Mouse (Mus musculus): ENCODE measurements around the gene Epb42. TPM values are rescaled to one million over a fixed set of nuclear protein-coding genes. Genes with fewer than 3 reads are reported as not detected.
A peak's percentile ranks its signal among the peaks of the same experiment; 100 is the strongest.

The Epb42 gene
- polyA plus RNA-seq, 1 experiment from 2014 or later = 0.32 TPM

GRCm38 (mm10) chr2:121016226-121016625 lies 20.6 kb downstream of the Epb42 start:
- no peak overlapping the region for H3K4me2 ChIP-seq (ENCODE audit: low read length)
- no peak overlapping the region for H3K27ac ChIP-seq (replicated peaks; ENCODE audit: low read depth, low read length)
- no peak overlapping the region for H3K9ac ChIP-seq (replicated peaks; ENCODE audit: low read length)
- H3K4me3 ChIP-seq (replicated peaks; ENCODE audit: low read depth, low read length) = no peak overlapping the region
- ATAC-seq (ENCODE audit: low FRiP score, low TSS enrichment) (no peak), DNase-seq (no peak)
- 84% methylated on average over 9 of the region's 9 CpGs for WGBS
- peaks cover 58% of the 10 kb centered on the region for H3K36me3 ChIP-seq (ENCODE audit: control insufficient read depth, insufficient read depth, low read length)
- H3K9me3 ChIP-seq (ENCODE audit: control insufficient read depth, low read length) = no peaks in the 10 kb centered on the region
- H3K4me1 ChIP-seq (ENCODE audit: control insufficient read depth, insufficient read depth, low read length) = no peaks in the 10 kb centered on the region
- no peaks in the 10 kb centered on the region for H3K27me3 ChIP-seq (ENCODE audit: control insufficient read depth, insufficient read depth, low read length)

GRCm38 (mm10) chr2:121015507-121015906 lies 21.4 kb downstream of the Epb42 start:
- no peaks in the 10 kb centered on the region for H3K27me3 ChIP-seq (ENCODE audit: control insufficient read depth, insufficient read depth, low read length)
- no peak overlapping the region for H3K4me2 ChIP-seq (ENCODE audit: low read length)
- H3K36me3 ChIP-seq (ENCODE audit: control insufficient read depth, insufficient read depth, low read length) = peaks cover 63% of the 10 kb centered on the region
- ATAC-seq (ENCODE audit: low FRiP score, low TSS enrichment) (no peak), DNase-seq (no peak)
- H3K27ac ChIP-seq (replicated peaks; ENCODE audit: low read depth, low read length) = no peak overlapping the region
- WGBS = 86% methylated on average over 2 of the region's 2 CpGs
- H3K9ac ChIP-seq (replicated peaks; ENCODE audit: low read length) = no peak overlapping the region
- H3K4me1 ChIP-seq (ENCODE audit: control insufficient read depth, insufficient read depth, low read length) = no peaks in the 10 kb centered on the region
- H3K4me3 ChIP-seq (replicated peaks; ENCODE audit: low read depth, low read length) = no peak overlapping the region
- no peaks in the 10 kb centered on the region for H3K9me3 ChIP-seq (ENCODE audit: control insufficient read depth, low read length)

GRCm38 (mm10) chr2:121012676-121013075 lies 24.2 kb downstream of the Epb42 start:
- DNase-seq = no peak
- no peak for ATAC-seq (ENCODE audit: low FRiP score, low TSS enrichment)
- no peak overlapping the region for H3K4me2 ChIP-seq (ENCODE audit: low read length)
- H3K27ac ChIP-seq (replicated peaks; ENCODE audit: low read depth, low read length) = no peak overlapping the region
- WGBS = 92% methylated on average over 9 of the region's 9 CpGs
- H3K9ac ChIP-seq (replicated peaks; ENCODE audit: low read length) = no peak overlapping the region
- peaks cover 10% of the 10 kb centered on the region for H3K4me1 ChIP-seq (ENCODE audit: control insufficient read depth, insufficient read depth, low read length)
- H3K36me3 ChIP-seq (ENCODE audit: control insufficient read depth, insufficient read depth, low read length) = peaks cover 61% of the 10 kb centered on the region
- no peaks in the 10 kb centered on the region for H3K9me3 ChIP-seq (ENCODE audit: control insufficient read depth, low read length)
- no peaks in the 10 kb centered on the region for H3K27me3 ChIP-seq (ENCODE audit: control insufficient read depth, insufficient read depth, low read length)
- H3K4me3 ChIP-seq (replicated peaks; ENCODE audit: low read depth, low read length) = no peak overlapping the region

- Histone ChIP-seq H3K27me3 (ENCODE audit: control insufficient read depth, insufficient read depth, low read length) (no peaks in the 10 kb centered on the region), H3K9me3 (ENCODE audit: control insufficient read depth, low read length) (no peaks in the 10 kb centered on the region), H3K27ac (replicated peaks; ENCODE audit: low read depth, low read length) (no peak overlapping the region), H3K9ac (replicated peaks; ENCODE audit: low read length) (peak overlapping the region; percentile 66), H3K4me2 (ENCODE audit: low read length) (peak overlapping the region; percentile 85), H3K4me3 (replicated peaks; ENCODE audit: low read depth, low read length) (peak overlapping the region; percentile 60), H3K36me3 (ENCODE audit: control insufficient read depth, insufficient read depth, low read length) (peaks cover 33% of the 10 kb centered on the region), H3K4me1 (ENCODE audit: control insufficient read depth, insufficient read depth, low read length) (peaks cover 10% of the 10 kb centered on the region)
- DNase-seq (no peak), ATAC-seq (ENCODE audit: low FRiP score, low TSS enrichment) (no peak)
- 23% methylated on average over 5 of the region's 5 CpGs for WGBS
These were observed 27.7 kb downstream of the Epb42 start for GRCm38 (mm10) chr2:121009071-121009677.

- H3K4me1 ChIP-seq (ENCODE audit: control insufficient read depth, insufficient read depth, low read length) = peaks cover 10% of the 10 kb centered on the region
- peaks cover 29% of the 10 kb centered on the region for H3K36me3 ChIP-seq (ENCODE audit: control insufficient read depth, insufficient read depth, low read length)
- no peak for DNase-seq
- peak overlapping the region; percentile 66 for H3K9ac ChIP-seq (replicated peaks; ENCODE audit: low read length)
- ATAC-seq (ENCODE audit: low FRiP score, low TSS enrichment) = no peak
- WGBS = under 1% methylated on average over 12 of the region's 12 CpGs
- peak overlapping the region; percentile 60; the same call in 1 of the 2 replicates for H3K27ac ChIP-seq (replicated peaks; ENCODE audit: low read depth, low read length)
- no peaks in the 10 kb centered on the region for H3K27me3 ChIP-seq (ENCODE audit: control insufficient read depth, insufficient read depth, low read length)
- H3K9me3 ChIP-seq (ENCODE audit: control insufficient read depth, low read length) = no peaks in the 10 kb centered on the region
- peak overlapping the region; percentile 85 for H3K4me2 ChIP-seq (ENCODE audit: low read length)
- H3K4me3 ChIP-seq (replicated peaks; ENCODE audit: low read depth, low read length) = peak overlapping the region; percentile 60
These were observed 28.2 kb downstream of the Epb42 start for GRCm38 (mm10) chr2:121008664-121009007.

GRCm38 (mm10) chr2:121007925-121008663 lies 28.8 kb downstream of the Epb42 start, which contains the start of gene Ccndbp1:
Gene Ccndbp1, plus strand, starts transcription at chr2:121008403.
- peak within 1 kb of the TSS; percentile 60 for H3K27ac ChIP-seq (replicated peaks; ENCODE audit: low read depth, low read length)
- peaks cover 10% of the 10 kb centered on the region for H3K4me1 ChIP-seq (ENCODE audit: control insufficient read depth, insufficient read depth, low read length)
- peak within 1 kb of the TSS; percentile 66 for H3K9ac ChIP-seq (replicated peaks; ENCODE audit: low read length)
- H3K4me2 ChIP-seq (ENCODE audit: low read length) = peak within 1 kb of the TSS; percentile 85
- H3K36me3 ChIP-seq (ENCODE audit: control insufficient read depth, insufficient read depth, low read length) = peaks cover 25% of the 10 kb centered on the region
- H3K27me3 ChIP-seq (ENCODE audit: control insufficient read depth, insufficient read depth, low read length) = no peaks in the 10 kb centered on the region
- 2% methylated on average over 34 of the region's 34 CpGs for WGBS
- ATAC-seq (ENCODE audit: low FRiP score, low TSS enrichment) = peak; percentile 94
- peak within 1 kb of the TSS; percentile 60 for H3K4me3 ChIP-seq (replicated peaks; ENCODE audit: low read depth, low read length)
- DNase-seq = peak; percentile 93
- no peaks in the 10 kb centered on the region for H3K9me3 ChIP-seq (ENCODE audit: control insufficient read depth, low read length)

GRCm38 (mm10) chr2:121006986-121007385 lies 29.9 kb downstream of the Epb42 start:
- H3K4me3 ChIP-seq (replicated peaks; ENCODE audit: low read depth, low read length) = no peak overlapping the region
- H3K4me2 ChIP-seq (ENCODE audit: low read length) = no peak overlapping the region
- H3K27ac ChIP-seq (replicated peaks; ENCODE audit: low read depth, low read length) = no peak overlapping the region
- H3K9me3 ChIP-seq (ENCODE audit: control insufficient read depth, low read length) = no peaks in the 10 kb centered on the region
- DNase-seq (no peak), ATAC-seq (ENCODE audit: low FRiP score, low TSS enrichment) (no peak)
- WGBS = 94% methylated on average over 1 of the region's 1 CpGs
- peaks cover 15% of the 10 kb centered on the region for H3K36me3 ChIP-seq (ENCODE audit: control insufficient read depth, insufficient read depth, low read length)
- H3K4me1 ChIP-seq (ENCODE audit: control insufficient read depth, insufficient read depth, low read length) = peaks cover 10% of the 10 kb centered on the region
- no peak overlapping the region for H3K9ac ChIP-seq (replicated peaks; ENCODE audit: low read length)
- H3K27me3 ChIP-seq (ENCODE audit: control insufficient read depth, insufficient read depth, low read length) = no peaks in the 10 kb centered on the region

GRCm38 (mm10) chr2:121004018-121004811 lies 32.7 kb downstream of the Epb42 start:
- WGBS = 83% methylated on average over 7 of the region's 7 CpGs
- no peak for ATAC-seq (ENCODE audit: low FRiP score, low TSS enrichment)
- Histone ChIP-seq H3K9me3 (ENCODE audit: control insufficient read depth, low read length) (no peaks in the 10 kb centered on the region), H3K36me3 (ENCODE audit: control insufficient read depth, insufficient read depth, low read length) (0 out of 2 replicates have a peak, but pooled peaks cover 7% of the 10 kb centered on the region), H3K9ac (replicated peaks; ENCODE audit: low read length) (no peak overlapping the region), H3K4me3 (replicated peaks; ENCODE audit: low read depth, low read length) (no peak overlapping the region), H3K27me3 (ENCODE audit: control insufficient read depth, insufficient read depth, low read length) (no peaks in the 10 kb centered on the region), H3K4me2 (ENCODE audit: low read length) (no peak overlapping the region), H3K4me1 (ENCODE audit: control insufficient read depth, insufficient read depth, low read length) (peaks cover 5% of the 10 kb centered on the region), H3K27ac (replicated peaks; ENCODE audit: low read depth, low read length) (no peak overlapping the region)
- DNase-seq = no peak

Data from midbrain, embryonic 14.5 days (tissue).